Mouse (Mus musculus) CD4-positive, CD25-positive, alpha-beta regulatory T cell, adult 2 months (primary cell): ENCODE results near the gene Plekhh1.

Source experiments
- DNase-seq: peaks from one replicate; pipeline ENCODE4 v3.0.0-alpha.2; 2012; ENCODE audit warnings: low read depth, low spot score

The Plekhh1 gene

DNA sequence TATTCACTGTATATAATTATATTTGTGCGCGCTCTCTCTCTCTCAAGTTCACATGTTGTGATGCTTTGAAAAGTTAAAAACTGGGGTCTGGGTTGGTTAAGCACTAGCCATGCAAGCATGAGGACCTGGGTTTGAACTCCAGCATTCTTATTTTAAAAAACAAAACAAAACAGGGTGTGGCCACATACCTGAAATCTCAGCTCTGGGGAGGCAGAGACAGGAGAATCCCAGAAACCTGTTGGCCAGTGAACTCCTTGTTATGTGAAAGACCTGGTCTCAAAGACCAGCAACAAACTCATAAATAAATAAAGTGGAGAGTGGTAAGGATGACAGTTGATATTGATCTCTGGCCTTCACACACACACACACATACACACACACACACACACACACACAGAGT is 5.4 kb downstream of the Plekhh1 start:
- DNase-seq: no peak

DNA sequence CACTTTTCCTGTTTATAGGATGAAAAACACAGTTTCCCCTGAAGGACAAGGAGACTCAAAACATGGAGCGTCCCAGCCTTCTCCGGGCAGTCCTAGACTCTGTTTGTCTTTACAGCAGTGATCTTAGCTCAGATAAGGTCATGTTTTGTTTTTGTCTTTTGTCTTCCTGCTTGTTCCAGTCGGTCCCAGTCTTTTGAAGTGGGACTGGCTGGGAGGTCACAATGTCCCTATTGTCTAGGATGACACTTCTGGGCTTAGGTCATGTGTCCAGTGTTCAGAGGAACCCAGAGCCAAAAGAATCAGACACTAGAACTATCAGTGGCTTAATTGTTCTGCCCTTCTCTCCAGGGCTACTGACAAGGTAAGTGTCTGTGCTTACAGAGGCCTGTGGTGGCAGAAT is 6.4 kb downstream of the Plekhh1 start:
- DNase-seq: no peak

DNA sequence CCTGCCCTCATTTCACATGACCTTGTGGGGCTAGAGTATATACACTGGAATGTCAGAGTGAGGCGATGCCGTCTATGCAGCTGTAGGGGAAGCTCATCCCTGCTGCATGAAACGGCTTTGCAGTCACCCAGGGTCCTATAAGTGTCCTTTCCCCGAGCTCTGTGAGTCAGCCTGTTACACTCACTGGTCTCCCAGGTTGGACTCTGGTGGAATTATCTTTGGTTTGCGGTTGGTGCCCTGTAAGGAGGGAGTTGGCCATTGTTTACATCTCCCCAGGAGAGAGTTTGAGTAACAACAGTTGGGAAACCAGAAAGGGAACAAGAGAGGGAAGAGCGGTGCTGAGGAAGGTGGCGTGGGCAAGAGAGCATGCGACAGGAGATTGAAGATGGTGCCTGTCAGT is 10.7 kb downstream of the Plekhh1 start:
- no peak for DNase-seq

DNA sequence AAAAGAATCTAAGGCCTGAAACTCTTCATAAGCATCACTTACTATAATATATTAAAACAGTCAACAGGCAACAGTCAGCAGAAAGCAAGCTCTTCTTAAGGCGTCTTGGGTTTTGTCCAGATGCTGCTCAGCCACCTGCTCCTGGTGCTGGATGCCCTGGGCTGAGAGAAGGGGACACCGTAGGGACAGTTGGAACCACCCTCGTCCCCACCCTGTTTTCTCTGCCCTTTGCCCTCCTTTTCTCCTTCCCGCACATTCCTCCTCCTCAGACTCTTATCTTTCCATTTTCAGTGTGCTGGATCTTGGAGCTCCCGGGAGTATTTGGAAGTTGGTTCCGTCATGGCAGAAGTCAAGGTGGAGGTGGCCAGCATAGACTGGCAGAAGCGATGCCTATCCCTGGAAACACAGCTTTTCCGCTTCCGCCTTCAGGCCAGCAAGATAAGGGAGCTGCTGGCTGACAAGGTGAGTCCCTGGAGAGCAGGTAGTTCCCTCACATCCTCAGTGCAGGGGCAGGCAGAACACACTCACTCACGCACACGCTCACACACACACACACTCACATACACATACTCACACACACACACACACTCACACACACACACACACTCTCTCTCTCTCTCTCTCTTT is 11.4 kb downstream of the Plekhh1 start:
- DNase-seq: no peak

DNA sequence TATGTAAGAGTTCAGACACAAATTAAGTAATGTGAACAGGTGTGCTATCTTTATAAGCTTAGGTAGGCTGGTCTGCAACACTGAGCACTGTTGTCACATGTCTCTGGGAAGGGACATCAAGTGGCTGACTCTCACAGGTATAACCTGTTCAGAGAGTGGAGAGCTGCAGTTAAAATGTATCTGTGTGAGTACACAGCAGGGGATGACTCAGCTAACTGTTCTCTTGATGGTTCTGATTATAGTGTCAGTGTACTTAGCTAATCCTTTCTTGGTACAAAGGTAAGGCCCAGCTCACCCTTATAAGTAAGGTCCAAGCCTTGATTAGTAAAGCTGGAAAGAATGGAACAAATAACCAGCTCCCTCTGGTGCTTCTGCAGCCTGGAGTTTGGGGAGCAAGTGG is 12.5 kb downstream of the Plekhh1 start:
- DNase-seq: no peak

DNA sequence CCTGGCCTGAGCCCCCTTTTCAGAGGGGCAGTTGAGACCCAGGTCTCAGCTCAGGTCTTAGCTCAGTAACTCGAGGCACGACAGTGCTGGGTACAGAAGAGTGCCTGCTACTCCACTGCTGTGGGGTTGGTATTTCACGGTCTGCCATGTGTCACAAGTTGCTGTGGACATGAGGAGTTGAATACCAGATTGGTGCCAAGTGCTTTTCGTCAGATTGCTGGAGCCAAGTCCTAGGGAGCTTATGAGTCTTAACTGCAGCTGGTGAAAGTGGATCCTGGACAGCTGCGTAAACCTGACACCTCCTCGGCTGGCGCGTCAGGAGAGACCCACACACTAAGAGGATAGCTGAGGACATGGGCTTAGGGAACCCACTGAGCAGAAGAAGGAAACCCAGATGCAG is 15.7 kb downstream of the Plekhh1 start:
- DNase-seq: no peak

DNA sequence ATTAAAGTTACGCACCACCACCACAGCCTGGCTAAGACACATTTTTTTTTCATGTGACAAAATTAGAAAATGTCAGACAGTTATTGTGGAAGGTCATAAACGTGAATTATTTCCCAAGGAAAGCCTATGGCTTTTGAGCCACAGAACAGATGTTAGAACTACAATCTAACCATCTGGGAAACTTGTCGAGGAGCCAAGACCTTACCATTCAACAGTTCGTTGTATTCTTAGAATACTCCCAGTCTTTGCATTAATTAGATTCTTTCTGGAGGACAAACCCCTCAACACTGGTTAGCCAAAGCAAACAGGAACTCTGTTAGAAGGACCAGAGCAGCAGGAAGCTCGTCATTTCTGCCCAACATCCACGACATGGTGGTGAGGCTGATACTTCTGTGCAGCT is 17.2 kb downstream of the Plekhh1 start:
- no peak for DNase-seq

DNA sequence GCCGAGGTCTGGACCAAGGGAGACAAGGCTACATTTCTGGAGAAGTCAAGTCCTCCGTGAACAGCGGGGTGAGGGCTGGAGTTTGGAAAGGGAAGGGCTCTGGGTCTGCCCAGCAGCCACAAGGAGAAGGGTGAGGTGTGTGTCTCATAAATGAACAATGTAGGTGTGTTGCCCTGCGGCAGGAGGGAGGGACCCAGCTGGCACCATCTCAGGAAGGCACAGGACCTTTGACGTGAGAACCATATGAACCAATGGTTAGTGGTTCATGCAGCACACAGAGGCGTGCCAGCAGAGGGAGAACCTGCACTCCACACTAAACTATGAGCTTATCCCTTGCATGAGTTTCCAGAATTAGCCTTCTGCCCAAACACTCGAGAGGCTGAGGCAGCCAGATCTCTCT is 18.2 kb downstream of the Plekhh1 start:
- no peak for DNase-seq

DNA sequence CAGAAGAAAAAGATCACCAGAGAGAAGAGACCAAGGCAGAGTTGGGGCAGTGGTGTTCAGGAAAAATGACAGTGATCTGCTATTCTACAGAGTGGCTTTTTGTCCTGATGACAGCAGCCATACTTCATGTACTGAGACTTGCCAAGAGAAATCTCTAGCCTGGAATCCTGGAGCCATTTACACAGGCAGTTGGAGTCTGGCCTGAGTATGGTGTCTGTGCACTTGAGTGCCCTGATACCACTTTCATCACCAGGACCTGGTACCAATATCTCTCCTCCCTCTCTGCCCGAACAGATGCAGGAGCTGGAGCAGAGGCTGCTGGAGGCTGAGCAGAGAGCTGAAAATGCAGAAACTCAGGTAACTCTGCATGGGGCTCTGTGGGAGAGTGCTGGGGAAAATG is 19.9 kb downstream of the Plekhh1 start:
- DNase-seq: no peak

DNA sequence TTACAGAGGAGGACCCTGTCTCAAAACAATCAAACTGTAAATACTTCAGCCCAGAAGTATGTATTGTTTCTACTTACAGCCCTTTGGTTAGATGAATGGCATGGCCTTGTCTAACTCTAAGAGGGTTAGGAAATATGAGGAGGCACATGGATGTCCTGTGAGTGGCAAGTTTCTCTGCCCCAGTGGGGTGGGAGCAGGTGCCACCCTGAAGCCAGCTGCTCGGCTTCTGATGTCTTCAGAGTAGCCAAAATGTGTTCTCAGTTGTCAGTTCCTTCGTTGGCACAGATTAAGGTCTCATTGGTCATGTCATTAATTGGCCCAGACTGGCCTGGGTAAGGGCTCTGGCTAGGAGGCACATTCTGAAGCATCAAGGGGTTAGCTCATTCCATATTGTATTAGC is 20.8 kb downstream of the Plekhh1 start:
- DNase-seq: no peak

DNA sequence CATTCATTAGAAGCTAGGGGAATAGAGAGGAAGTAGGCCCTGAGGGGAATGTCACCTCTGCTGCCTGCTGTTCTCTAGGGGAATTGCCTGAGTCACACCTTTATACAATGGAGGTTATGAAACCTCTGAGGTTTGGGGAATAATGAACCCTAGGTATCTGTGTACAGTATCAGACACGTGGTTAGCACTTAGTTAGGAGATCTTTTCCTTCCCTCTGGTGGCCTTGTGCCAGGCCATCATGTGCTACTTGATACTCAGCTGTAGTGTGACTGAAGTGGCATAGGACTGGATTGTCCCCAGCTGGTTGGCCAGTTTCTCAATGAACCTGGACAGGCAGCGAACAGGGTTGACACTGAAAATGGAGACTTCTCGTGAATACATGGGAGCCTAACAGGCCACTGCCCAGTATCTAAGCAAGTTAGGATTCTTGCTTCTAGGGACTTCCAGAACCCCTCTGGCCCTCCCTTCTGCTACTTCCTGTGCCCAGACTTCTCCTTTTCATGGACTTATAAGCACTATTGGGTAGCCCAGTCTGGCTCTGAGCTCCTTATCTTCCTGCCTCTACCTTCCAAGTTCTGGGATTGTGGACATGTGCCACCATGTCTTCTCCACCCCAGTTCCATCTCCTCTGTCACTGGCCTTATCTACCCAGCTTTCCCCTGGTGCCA is 21.7 kb downstream of the Plekhh1 start:
- no peak for DNase-seq

DNA sequence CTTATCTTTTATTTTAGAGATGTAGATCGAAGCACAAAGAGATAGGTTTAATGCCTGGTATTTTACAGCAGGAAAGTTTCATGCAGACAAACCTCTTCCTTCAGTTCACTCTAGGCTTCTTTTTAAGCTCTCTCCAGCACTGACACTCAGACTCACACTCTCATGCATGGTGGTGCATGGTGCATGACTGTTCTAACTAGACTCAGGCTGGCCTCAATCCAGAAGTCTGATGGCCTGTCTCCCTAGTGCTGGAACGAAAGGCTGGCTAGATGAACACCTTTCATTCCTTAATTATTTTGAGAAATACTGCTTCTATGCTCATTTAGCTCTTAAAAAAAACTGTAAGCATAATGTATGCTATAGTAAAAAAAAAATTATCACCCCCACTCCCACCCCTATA is 23.1 kb downstream of the Plekhh1 start:
- no peak for DNase-seq

DNA sequence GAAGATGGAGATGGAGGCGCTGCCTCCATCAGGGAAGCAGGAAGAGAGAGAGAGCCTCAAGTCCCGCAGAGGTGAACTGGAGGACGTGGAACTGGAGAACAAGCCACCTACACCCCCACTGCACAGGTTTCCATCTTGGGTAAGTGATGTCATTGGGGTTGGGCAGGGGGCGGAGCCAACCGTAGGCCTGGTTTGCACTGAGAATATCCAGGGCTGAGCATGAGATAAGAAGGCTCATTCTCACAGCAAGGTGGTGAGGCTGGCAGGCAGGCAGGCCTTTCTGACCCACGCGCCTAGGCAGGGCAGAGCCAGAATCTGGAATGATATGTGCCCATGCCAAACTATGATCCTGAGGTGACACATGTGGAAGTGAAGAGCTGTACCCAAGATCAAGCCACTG is 26.3 kb downstream of the Plekhh1 start:
- DNase-seq: peak; percentile 3

DNA sequence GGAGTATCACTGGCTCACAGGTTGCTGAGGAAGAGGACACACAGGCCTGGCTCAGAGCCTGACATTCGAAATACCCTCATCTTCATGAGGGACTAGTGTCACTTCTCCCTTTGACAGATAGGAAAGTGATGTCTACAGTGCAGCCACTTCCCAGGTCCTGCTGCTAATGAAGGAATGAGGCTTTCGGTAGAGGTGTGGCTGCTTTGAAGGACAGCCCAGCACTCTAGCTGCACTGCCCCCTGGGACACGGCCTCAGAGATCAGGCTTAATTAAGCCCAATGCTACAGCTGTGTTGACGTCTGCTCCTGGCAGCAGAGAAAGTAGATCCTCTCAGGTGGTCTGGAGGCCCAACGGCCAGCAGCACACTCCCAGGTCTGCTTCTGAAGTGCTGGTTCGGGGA is 30.6 kb downstream of the Plekhh1 start:
- DNase-seq: no peak

DNA sequence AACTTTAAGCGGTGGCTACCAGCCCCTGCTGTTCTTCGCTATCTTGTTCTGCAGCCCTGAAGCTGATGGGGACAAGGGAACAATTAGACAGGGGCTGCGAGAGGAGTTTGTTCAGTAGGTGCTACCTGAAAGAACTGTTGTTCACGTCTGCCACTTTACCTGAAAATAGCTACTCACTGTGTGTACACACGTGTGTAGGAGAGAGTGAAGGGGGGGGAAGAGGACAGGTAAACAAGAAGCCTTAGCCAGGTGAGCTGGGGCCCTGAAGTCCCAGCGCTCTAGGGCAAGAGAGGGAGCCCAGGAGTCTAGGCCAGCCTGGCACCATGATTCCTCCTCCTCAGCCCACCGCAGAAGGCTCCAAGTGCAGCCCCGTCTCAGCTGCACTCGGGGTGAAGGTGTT is 31.2 kb downstream of the Plekhh1 start:
- DNase-seq: no peak

DNA sequence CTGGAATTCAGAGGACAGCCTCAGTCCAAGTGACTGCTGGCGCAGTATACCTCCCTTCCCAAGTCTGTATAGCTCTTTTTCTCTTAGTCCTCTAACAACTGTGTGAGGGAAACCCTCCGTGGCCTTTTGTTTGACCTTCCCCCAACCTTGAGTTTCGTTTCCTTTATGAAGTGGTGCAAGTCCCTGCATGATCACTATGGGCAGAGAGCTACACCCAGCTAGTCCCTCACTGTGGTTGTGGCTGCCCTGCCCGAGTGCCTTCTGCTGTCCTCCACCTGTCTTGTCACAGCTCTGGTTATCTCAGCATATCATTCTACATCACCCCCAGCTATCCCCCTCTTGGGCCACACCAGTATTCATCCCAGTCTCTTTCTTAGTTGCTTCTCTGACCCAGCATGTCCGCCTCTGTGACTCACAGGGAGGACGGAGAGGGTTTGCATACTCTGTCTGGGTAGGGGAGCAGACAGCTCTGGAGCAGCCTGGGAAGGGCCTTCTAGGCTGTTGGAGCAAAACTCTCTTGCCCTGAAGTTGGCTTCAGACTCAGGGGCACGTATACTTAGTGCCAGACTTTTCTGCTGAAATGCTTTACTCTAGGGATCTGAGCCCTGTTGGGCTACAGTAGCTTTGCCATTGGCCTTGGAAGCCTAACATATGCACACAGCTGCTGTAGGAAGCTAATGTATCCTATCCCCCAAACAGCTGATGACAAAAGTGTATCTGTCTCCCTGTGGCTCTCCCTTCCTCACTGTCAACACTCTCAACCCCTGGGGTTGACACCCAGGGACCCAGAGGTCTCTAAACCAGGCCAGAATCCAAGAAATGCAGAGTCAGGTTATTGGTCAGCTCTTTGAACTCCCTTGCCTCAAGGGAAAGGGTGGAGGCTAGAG is 32.0 kb downstream of the Plekhh1 start:
- no peak for DNase-seq

DNA sequence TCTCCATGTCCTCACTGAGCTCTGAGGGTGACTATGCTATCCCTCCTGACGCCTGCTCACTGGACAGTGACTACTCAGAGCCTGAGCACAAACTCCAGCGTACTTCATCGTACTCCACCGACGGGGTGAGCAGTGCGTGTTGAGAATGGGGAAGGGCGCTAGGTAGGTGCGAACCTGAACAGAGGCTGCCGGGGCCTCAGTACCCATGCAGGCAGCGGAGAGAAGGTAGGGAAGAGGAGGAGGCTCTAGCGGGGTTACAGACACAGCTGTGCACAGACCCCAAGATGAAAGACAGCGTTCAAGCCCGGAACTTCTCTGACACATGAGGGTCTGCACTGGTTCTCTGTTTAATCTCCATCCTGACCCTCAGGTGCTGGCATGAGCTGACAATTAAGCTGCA is 35.5 kb downstream of the Plekhh1 start:
- no peak for DNase-seq

DNA sequence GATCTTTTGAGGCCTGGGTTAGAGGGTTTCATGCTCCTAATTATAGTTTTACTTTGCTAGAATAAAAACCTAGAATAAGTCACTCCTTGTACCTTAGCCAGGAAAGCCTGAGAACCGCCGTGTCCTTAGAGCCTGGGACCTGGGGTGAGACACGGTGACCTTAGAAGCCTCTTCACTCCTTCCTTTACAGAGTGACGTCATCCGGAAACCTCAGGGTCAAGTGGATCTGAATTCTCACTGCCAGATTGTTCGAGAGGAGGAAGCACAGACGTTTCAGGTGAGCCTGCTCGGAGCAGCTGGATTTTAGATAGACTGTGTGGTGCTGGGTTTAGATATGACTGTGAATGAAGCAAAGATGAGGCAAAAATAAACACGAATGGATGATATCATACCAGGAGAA is 37.5 kb downstream of the Plekhh1 start:
- DNase-seq: no peak

DNA sequence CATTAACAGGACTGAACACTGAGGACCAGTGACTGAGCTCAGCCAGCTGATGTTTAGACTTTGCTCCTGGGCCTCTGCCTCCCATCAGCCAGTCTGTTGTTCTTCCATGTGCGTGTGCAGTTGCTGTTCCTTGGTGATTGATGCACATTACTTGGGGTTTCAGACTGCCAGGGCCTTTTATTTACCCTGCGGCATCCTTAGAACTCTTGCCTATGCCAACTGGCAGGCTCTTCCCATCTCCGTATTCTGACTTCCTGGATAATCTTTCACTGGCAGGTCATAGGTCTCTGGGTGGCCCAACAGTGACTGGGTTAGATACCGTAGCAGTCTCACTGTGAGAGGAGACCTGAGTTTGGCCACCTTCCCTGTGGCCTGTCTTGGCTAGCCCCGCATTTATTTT is 38.6 kb downstream of the Plekhh1 start:
- DNase-seq: no peak

DNA sequence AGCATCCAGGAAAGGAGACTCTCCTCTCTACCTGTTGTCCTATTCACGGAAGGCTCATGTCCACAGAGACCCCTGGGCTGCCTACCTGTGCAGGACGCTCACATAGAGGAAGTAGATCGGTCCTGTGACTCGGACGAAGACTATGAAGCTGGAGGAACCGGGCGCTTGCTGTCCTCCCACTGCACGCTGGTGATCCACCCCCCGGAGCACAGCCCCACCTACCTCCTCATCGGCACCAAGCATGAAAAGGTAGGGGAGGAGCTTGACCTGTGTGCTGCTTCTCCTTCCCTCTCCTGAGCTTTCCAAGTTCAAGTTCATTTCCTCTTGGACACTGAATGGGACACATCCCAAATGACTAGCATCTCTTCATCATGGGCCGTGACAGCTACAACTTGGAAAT is 39.3 kb downstream of the Plekhh1 start:
- no peak for DNase-seq

DNA sequence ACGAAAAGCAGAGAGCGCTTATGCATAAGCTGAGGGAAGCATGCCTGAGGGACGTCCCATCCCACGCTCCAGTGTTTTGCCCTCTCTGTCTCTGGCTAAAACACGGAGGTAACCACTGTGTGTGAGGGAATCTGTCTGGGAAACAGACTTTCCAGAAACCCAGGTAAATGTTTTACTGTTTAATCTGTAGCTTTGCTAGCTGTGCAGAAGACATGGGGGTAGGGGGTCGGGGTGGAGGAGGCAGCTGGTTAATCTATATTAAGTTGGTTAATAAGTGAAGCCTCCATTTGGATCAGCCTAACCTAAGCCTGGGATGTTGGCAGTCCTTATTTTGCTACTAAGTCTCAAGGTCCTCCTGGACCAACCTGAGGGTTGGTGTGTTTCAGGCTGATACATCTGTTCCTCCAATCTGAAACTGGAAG is 40.2 kb downstream of the Plekhh1 start:
- no peak for DNase-seq

DNA sequence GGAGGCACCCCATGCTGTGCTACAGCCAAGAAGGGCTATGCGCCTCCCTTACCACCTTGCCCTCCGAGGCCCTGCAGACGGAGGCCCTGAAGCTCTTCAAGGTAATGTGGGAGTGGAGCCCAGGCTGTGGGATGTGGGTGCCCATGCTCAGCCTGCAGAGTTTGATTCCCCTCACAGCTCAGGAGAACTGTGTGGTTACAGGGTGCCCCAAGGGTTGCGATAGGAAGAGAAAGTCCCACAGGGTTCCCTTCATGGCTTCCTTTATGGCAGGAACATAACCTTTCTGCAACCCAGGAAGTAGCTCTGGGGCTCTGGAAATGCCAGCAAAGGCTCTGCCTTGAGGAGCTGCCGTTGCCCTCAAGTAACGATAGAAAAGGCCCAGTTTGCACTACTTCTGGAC is 41.0 kb downstream of the Plekhh1 start:
- no peak for DNase-seq
